Mouse (Mus musculus): ENCODE results near the gene Rnf115. TPM values are rescaled to one million over a fixed set of nuclear protein-coding genes. Genes with fewer than 3 reads are reported as not detected.

Rnf115 gene
- total RNA-seq, 2 experiments from 2014 or later: 54.1 to 60.0 TPM

- DNase-seq: peak in 1 of 2 experiments; percentile 18
These were observed 61.0 kb downstream of the Rnf115 start for GRCm38 (mm10) chr3:96788506-96788905.

- DNase-seq: no peak
These were observed 72.8 kb downstream of the Rnf115 start for GRCm38 (mm10) chr3:96800254-96800653.

DNA sequence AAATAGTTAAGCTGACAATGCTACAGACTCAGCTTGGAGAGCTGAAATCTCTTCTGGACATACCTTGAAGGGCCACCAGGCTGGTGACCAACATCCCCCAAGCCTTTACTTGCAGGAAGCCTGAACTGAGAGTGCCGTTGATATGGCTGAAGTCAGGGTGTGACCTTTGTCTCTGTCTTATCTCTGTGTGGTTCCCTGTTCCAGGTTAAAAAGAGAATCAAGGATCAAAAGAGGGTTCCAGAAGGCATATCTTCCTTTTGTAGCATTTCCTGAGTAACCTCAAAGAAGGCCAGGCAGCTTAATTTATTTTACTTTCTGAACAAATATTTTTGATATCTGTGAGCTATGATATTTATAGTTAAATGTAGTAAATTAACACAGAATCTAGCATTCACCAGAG, 74.8 kb downstream of the Rnf115 start:
- no peak for DNase-seq

- DNase-seq: no peak
These were observed 80.7 kb downstream of the Rnf115 start for GRCm38 (mm10) chr3:96808136-96808535.

- DNase-seq: no peak
These were observed 81.2 kb downstream of the Rnf115 start for GRCm38 (mm10) chr3:96808651-96809050.

- no peak for DNase-seq
These were observed 83.8 kb downstream of the Rnf115 start for GRCm38 (mm10) chr3:96811232-96811631.

GRCm38 (mm10) chr3:96812395-96813091, 85.1 kb downstream of the Rnf115 start:
- peak; percentile 68 to 69 for DNase-seq

- peak; percentile 12 for DNase-seq
These were observed 85.6 kb downstream of the Rnf115 start for GRCm38 (mm10) chr3:96813106-96813505.

- DNase-seq: no peak
These were observed 86.3 kb downstream of the Rnf115 start for GRCm38 (mm10) chr3:96813591-96814244.

GRCm38 (mm10) chr3:96814342-96814741, 86.9 kb downstream of the Rnf115 start:
- DNase-seq: no peak

- DNase-seq: no peak
These were observed 92.9 kb downstream of the Rnf115 start for GRCm38 (mm10) chr3:96820116-96820915.

- DNase-seq: no peak
These were observed 94.1 kb downstream of the Rnf115 start for GRCm38 (mm10) chr3:96821581-96821980.

DNA sequence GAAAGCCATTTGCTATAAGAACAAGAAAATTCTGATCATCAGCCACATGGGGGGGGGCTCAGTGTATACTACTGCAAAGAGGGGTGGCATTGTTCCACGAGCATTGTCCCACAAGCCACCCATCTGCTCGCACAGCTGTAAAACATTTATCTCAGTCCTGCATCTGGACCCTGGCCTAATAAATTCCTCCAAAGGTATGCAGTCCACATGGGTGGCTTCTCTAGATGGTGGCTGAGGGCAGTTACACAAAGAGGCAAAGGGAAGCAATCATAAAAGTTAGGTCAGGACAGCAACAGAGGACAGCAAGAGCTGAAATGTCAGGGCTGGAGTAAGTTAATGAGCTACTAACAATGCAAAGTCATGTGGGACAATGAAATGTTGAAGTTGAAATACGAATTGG, 96.2 kb downstream of the Rnf115 start:
- DNase-seq: no peak

- DNase-seq: no peak
These were observed 97.2 kb downstream of the Rnf115 start for GRCm38 (mm10) chr3:96824614-96825013.

DNA sequence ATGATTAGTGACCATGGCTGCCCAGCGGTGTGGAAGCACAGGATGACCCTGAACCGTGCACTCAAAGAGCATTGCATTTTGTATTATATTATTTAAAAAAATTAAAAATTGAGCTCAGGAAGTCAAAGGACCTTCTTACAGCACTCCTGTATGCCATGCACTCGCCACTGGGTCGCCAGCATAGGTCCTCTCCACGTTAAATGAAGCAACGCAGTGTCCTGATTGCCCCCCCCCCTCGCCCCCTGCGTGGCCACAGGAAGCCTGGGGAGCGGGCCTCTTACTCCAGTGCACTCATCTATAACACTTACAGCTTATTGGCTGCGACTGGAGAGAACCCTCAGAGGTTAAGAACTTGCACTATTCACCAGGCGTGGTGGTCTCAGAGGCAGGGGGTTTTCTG, 97.8 kb downstream of the Rnf115 start:
- DNase-seq: no peak

DNA sequence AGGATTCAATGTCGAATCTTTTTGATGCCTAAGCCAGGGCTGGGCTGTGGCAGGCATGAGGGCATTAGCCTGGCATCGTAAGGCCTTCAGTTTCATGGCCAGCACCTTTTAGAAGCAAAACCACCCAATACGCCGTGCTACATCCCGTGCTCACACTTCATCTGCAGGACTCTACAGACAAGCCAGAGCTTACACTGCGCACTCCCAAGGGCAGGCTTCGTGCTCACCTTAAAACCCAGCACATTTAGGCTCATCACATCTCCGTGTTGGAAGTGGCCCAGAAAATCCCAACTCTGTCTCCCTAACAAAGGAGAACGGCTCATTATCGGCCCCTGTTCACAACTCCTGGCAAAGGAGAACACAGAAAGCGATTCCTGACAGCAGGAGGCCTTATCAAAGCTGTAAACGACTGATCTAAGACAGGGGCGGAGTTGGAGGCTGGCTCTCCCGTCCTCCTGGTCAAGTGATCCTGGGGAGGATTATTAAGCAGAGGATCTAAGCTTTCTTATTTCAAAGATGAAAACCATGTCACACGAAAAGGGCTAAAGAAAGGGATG, 100.9 kb downstream of the Rnf115 start:
- no peak for DNase-seq

DNA sequence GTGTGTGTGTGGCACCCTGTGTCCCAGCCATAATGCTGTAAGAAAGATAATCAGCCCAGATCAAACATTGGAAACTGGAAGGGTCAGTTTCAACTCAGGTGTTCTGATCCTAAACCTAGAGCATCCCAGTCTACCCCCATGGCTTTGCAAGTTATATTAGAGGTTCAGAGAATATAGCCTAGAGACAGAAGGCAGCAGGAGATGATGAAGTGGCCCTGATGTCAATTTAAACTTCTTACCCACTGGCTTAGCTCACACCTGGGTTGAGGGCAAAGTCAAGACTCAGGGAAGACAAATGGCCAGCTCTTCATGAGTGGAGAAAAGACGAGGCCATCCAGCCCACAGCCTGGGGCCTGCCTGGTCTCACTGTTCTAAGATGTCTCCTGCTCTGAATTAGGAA, 101.5 kb downstream of the Rnf115 start, which contains the start of the genes Pdzk1 and Cd160:
TSS of gene Pdzk1 (plus strand) at position 301 of the 400 bp plus-strand sequence.
TSS of gene Cd160 (minus strand) at position 368 of the 400 bp plus-strand sequence.
- no peak for DNase-seq

DNA sequence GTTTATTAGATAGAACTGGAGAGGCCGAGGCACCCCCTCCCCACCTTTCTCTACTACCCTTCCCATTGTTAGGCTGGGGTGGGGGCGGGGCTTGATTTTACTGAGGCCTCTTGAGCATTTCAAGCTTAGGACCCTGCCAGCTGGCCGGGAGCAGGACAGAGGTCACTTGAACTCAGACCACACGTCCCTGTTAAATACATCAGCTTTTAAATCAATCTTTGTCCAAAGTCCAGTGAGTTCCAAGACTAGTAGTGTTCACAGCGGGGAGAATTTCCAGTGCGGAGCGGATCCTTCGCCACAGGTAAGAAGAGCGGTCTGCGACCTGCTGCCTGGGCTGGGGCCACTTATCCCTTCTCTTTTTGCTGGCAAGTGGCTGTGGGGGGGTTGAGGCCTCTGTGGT, 102.4 kb downstream of the Rnf115 start:
- no peak for DNase-seq

- DNase-seq: no peak
These were observed 105.5 kb downstream of the Rnf115 start for GRCm38 (mm10) chr3:96832930-96833329.

GRCm38 (mm10) chr3:96834587-96835348, 107.3 kb downstream of the Rnf115 start:
- no peak for DNase-seq

DNA sequence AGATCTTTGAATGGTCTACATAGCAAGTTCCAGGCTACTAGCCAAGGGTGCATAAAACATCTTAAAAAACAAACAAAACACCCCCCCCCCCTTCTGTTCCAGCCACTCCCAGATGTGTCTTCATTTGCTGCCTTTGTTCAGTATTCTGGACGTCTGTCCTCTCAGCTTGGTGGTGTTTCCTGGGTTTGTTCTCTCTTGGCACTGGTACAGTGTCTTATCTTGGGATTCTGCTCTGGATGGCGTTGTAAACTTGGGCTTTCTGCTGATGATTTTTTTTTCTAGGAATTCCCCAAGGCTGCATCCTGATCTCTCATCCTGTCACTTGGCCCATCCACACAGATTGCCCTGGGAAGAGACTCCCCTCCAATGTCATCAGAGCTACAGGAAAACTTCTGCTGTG, 109.0 kb downstream of the Rnf115 start:
- no peak for DNase-seq
